Mouse (Mus musculus) adrenal gland, adult 2 months (tissue): ENCODE results near the gene Reck. TPM values are rescaled to one million over a fixed set of nuclear protein-coding genes. Genes with fewer than 3 reads are reported as not detected.

ENCODE experiments used
- DNase-seq: peaks from one replicate; pipeline ENCODE4 v3.0.0; 2021
- polyA plus RNA-seq: library from polyadenylated mRNA; depleted of rRNA; stranded (reverse); fragments of >200 nt; gene quantifications from 2 replicates; pipeline ENCODE4 v1.2.3, GENCODE M21; 2012
- total RNA-seq, 2 experiments: library from RNA; stranded (reverse); gene quantifications; 2 replicates each; pipeline ENCODE4 v1.2.3; 2021

Reck gene
- total and polyA plus RNA-seq, 3 experiments, result 13.2 to 28.7 (median 15.5) TPM

GRCm38 (mm10) chr4:43903690-43904089, 28.4 kb downstream of the Reck start:
- no peak for DNase-seq

- DNase-seq, result peak; percentile 41
These were observed 31.1 kb downstream of the Reck start for GRCm38 (mm10) chr4:43906443-43906842.

DNA sequence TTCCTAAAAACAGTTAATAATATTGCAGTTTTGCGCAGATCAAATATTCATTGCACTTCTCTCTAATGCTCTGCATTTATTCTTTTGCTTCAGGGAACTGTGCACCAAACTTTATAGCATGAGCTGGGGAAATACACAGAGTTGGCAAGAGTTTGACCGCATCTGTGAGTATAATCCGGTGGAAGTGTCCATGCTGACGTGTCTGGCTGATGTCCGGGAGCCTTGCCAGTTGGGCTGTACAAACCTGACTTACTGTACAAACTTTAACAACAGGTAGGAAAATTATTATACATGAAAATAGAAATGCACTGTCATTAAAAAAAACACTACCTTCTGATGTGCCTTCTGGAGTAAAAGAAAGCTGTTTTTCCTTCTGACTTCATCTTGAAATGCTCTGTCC, 42.9 kb downstream of the Reck start:
- no peak for DNase-seq

- no peak for DNase-seq
These were observed 45.3 kb downstream of the Reck start for GRCm38 (mm10) chr4:43920602-43921001.

DNA sequence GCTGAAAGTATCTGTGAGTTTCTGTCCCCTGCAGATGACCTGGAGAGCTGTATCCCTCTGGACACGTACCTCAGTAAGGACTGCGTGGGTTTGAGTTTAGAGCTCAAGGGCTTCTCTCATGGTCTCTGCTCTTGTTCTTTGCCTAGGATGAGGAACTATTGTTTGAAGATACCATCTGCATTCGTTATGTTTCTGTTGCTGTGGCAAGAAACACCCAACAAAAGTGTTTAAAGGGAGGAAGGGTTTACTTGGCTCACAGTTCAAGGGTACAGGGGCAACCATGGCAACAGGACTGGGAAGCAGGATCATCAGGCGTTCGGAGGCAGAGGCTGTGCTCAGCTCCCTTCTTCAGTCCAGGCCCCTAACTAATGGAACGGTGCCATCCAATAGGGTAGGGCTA, 49.8 kb downstream of the Reck start:
- no peak for DNase-seq

DNA sequence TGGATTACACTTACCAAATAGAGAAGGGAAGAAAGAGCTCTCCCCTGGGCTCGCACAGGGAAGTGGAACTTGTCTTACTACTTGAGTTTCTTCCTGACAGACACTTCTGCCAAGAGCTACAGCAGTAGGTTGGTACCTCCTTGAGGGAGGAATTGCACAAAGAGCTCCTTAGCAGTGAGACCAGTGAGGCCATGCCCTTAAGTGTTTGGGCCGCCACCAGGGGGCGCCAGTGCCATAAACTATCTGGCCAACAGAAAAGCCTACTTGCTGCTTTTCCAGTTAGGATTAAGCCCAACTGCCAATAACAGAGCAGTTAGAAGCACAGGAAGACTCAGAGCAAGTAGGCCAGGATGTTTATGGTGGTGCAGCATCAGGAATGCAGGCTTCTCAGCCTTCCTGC, 50.4 kb downstream of the Reck start:
- DNase-seq, result peak; percentile 85

DNA sequence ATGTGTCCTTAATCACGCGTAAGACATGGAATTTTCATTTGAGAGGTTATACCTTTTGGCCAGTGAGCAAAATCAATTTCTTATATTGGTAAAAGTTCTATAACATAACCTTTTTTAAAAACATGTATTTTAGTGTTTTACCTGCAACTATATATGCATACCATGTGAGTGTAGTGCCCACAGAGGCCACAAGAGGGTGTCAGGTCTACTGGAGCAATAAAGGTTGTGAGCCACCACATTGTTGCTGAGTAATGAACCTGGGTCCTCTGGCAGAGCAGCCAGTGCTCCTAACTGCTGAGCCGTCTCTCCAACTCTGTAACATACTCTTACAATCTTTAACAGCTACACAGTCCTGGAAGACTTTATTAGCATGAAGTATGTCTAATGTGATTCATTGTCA, 52.5 kb downstream of the Reck start:
- peak; percentile 9 for DNase-seq

DNA sequence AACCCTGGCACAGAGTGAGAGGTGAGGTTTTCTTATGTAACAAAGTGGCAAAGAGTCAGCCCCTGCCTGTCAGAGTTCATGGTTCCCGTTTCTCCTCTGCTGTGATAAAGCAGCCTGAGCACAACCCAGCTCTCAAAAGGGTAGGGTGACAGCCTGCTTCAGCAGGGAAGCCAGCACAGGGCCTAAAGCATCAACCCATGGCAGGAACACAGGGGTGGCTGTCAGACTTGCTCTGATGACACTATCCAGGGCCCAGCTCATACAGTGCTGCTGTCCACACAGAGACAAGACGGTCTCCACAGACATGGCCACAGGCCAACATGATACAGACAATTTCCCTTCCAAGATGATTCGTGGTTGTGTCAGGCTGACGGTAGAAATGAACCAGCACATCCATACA, 56.5 kb downstream of the Reck start:
- peak; percentile 15 for DNase-seq

DNA sequence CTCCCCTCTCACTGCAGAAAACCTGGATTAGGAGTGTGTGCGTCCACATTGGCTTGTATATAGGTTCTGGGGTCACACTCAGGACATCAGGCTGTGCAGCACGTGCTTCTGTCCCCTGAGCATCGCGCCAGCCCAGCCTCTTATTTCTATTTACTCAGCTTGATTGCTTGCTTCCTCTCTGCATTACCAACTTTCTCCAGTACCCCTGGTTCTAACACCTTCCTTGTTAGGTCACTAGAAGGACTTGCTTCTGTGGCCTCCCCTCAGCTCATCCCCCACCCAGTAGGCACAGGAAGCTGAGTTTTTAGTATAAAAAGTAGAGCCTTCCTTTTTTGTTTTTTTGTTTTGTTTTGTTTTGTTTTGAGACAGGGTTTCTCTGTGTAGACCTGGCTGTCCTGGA, 60.9 kb downstream of the Reck start:
- no peak for DNase-seq

DNA sequence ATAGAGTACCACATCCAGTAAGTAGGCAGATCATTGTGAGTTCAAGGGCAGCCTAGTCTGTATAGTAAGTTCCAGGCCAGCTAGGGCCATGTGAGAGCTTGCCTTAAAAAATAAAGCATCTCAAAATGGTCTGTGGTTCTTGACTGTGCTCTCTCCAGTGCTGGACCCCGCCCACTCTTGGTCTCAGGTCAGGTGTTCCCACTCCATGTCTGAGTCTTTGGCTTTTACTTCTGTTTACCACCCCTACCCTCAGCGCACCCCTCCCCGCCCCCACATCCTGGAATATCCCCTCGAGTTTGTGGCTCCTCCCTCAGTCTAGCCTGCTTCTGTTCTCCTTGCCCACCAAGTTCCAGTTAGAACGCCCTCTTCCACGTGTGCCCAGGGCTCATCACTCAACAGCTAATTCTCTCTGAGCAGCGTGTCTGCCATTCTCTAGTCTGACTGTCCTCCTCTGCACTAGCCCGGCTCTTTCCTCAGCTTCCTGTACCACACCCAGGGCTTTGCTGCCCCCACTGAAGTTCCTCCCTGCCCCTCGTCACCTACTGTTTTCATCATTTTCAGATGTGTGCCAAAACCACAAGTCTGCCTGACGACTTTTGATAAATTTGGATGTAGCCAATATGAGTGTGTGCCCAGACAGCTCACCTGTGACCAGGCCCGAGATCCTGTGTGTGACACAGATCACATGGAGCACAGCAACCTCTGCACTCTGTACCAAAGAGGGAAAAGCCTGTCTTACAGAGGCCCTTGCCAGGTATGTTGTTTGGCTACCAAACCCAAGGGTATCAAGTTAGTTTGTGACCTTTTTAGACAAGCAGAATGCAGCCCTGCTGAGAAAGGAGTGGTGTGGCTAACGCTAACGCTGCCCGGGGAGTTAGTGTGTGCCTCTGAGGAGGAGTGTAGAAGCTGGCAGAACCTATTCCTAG, 61.7 kb downstream of the Reck start:
- DNase-seq, result no peak

- no peak for DNase-seq
These were observed 66.0 kb downstream of the Reck start for GRCm38 (mm10) chr4:43941315-43941714.

DNA sequence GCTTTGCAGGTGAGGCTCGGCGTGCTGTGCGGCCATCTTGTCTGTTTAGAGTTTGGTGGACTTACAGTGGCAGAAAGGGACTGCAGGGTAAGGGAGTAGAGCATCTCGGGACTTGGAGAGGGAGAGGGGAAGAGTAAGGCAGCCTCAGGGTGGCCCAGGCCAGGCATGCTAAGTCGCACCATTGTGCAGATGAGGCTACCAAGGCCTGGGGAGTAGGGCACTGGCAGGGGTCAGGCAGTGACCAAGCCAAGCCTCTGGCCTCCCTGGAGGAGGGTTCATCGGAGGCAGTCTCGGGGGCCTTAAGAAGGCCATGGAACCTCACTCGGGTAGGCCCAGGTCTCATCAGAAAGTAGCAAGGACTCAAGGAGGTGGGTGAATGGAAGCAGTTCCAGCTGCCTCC, 67.1 kb downstream of the Reck start:
- DNase-seq, result no peak

GRCm38 (mm10) chr4:43947571-43947970, 72.2 kb downstream of the Reck start:
- peak; percentile 73 for DNase-seq

DNA sequence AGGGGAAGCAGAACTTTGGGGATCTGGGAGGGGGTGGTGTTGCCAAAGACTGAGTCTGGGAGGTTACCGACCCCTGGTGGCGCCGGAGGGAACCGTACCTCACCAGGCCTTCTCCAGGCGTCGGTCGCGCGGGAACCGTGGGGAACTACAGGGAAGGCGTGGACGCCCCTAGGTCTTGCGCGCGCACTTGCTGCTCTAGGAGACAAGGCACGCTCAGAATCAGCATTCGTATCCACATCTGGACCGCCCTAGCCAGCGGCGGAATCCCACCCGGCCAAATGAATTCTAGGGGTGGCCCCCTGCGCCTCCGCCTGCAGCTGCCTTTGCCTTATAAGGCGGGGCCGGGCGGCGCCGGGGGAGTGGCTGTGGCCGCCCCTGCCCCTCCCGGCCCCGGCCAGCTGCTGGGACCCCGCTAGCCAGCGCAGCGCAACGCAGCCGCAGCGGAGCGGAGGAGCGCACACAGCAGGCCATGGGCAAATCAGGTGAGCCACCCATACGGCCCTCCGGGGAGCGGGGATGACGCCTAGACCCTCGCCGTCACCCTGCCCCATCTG, 82.0 kb downstream of the Reck start, which contains the start of gene Glipr2:
TSS of gene Glipr2 (plus strand) at position 110 of the 554 bp plus-strand sequence.
- DNase-seq, result peak; percentile 77

GRCm38 (mm10) chr4:43957846-43958461, 82.6 kb downstream of the Reck start:
- no peak for DNase-seq

DNA sequence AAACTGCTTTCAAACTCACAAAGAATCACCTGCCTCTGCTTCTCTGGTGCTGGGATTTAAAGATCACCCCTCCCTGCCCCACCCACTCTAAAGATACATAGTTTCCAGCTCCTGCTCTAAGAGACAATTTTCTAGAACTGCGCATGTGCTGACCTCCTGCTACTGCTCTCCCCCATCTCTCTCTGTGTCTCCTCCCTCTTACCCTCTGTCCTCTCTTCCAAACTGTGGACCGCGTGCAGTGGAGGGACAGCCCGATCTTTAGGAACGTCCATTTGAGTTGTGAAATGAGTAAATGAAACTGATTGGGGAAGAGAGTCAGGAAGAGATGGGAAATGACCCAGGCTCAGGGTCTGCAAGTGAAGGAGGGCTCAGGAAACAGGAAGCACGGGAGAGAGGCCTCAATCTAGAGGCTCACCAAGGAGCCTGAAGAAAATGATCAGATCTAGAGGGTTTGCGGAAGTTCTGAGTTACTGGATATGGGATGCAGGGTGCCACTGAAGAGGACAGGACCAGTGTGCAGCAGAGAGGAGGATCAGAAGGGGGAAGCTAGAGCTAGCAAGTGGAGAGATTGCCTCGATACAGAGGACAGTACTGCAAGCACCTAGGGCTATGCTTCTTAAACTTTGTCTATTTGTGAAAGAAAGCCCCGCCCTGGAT, 84.3 kb downstream of the Reck start:
- no peak for DNase-seq

DNA sequence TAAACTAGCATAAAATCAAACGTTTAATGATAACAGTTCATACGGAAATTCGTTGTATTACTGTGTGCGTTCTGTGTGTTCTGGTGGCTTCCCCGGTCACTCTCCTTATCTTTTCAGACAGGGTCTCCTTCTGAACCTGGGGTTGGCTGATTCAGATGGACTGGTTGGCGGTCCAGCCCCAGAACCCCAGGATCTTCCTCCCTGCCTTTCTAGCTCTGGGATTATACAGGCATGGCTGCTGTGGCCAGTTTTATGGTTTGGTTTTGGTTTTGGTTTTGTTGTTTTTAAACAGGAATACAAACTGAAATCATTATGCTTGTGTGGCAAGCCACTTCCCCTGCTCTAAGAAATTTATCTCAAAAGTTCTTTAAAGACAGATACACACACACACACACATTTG, 84.9 kb downstream of the Reck start:
- no peak for DNase-seq

DNA sequence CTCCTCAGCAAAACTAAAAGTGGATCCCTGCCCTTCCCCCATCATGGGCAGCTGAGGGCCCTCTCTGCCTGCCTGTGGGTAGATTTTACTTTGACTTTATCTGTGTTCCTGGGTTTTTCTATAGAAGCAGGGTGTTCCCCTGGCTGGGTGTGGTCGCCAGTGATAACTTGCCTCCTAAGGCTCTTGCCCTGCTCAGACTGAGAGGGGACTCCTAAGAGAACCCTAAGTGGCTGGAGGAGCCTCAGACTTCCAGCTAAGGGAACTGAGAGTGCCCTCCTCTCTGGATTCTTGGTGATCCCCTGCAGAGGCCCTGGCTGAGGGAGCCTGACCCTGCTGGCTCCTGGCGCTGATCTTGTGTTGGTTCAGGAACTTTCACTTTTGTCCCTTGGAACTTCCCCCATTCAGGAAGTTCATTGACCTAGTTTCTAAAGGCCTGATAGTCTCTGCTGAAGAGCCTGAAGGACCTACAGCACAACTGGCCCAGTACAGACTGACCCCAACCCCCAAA, 89.0 kb downstream of the Reck start:
- peak; percentile 51 for DNase-seq

DNA sequence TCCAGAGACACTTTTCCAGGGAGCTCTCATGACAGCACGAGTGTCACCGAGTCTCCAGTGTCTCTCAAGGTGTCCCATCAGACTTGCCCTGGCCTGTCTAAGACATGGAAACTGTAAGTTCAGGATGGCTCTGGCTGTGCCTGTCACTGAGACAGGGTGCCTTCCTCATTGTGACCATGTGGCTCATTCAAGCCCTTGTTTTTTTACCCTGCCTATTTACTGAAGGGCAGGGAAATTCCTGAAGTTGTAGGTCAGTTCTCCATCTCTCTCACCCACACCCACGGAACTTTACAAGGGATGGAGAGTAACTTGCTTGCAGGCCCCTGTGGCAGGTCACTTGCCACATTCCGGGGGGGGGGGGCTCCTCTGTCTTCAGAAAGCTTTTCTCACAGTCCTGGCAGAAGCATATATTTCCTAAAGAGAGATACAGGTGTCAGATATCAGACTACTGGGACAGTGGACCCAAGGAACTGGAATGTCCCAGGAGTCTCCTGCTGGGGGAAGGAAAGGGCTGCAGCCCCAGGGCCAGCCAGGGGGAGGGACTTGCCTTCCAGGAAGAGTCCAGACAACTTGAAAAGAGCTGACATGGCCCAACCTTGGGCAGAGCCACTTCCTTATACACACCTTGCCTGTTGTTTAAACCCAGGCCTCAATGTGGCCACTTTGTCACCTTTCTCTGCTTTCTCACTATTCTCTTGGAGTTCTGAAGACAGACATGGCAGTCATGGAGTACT, 89.8 kb downstream of the Reck start:
- no peak for DNase-seq

DNA sequence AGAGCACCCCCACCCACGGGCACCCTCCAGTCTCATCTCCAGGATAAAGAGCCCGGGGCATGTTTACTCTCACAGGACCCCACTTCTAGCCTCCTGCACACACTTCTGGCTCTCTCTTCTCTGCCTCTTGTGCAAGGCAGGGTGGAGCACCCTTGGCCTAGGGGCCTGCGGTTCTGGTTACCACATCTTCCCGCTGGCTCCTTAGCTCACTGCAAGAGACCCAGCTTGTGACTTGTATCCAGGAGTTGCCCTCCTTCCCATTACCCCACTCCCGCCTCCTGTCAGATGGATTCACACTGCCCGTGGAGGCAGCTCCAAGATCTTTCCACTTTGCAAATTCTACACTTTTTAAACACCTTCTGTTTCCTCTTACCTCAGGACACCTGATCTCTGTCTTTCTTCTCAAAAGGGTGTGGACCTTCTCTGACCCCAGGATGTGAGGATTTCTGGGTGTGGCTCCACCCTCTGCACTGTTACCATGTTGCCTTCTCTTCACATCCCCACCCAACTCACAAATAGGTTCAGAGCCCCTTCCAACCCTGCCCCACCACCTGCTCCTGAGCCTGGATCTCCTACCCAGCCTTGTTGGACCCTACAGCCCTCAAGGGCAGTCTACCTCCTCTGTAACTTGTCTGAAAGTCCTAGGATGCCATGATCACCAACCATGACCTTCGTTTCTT, 90.7 kb downstream of the Reck start:
- DNase-seq, result no peak

- peak; percentile 88 for DNase-seq
These were observed 93.3 kb downstream of the Reck start for GRCm38 (mm10) chr4:43968650-43969049.
